Mouse (Mus musculus): Measurements from ENCODE around the gene Srpk3.

GRCm38 (mm10) chrX:73767267-73767666 is 6.9 kb upstream of the Srpk3 start:
- peak; percentile 48; the same call in 1 of the 2 replicates for TF ChIP-seq CTCF (IDR thresholded peaks at IDR 0.05; ENCODE audit: control insufficient read depth, insufficient read depth, low read length)
- TF ChIP-seq POLR2A (IDR thresholded peaks at IDR 0.05; ENCODE audit: borderline replicate concordance, control insufficient read depth, low read depth, low read length) = no peak

Data from bone marrow, adult 2 months (tissue).